Mouse (Mus musculus) megakaryocyte-erythroid progenitor cell, adult 5-6 weeks (primary cell): ENCODE measurements around the gene Crygd. TPM values are rescaled to one million over a fixed set of nuclear protein-coding genes. Genes with fewer than 3 reads are reported as not detected.

ENCODE experiments used
- ATAC-seq: replicated peaks from 2 replicates; pipeline ENCODE4 v1.8.0; 2016; ENCODE audit warnings: mild to moderate bottlenecking, inconsistent platforms; ENCODE audit not compliant: severe bottlenecking, poor library complexity, low FRiP score, low TSS enrichment
- total RNA-seq, 2 experiments: library from RNA; stranded (forward) in 1 of 2; stranded (reverse) in 1 of 2; fragments of 200-1000, 215-1000 nt in 1 of 2; fragments of >200 nt in 1 of 2; fragmentation: Nextera tagmentation in 1 of 2; gene quantifications; 2 replicates each; pipeline ENCODE4 v1.2.3; 2014 to 2017

The Crygd gene
- total RNA-seq, 2 experiments from 2014 or later = not detected

GRCm38 (mm10) chr1:65046401-65047109 lies 16.7 kb downstream of the Crygd start:
- peak; percentile 67; the same call in 1 of the 2 replicates for ATAC-seq

GRCm38 (mm10) chr1:65043433-65043832 lies 19.8 kb downstream of the Crygd start:
- ATAC-seq = no peak

- ATAC-seq = no peak
Observed at GRCm38 (mm10) chr1:65041837-65042236, 21.4 kb downstream of the Crygd start.

DNA sequence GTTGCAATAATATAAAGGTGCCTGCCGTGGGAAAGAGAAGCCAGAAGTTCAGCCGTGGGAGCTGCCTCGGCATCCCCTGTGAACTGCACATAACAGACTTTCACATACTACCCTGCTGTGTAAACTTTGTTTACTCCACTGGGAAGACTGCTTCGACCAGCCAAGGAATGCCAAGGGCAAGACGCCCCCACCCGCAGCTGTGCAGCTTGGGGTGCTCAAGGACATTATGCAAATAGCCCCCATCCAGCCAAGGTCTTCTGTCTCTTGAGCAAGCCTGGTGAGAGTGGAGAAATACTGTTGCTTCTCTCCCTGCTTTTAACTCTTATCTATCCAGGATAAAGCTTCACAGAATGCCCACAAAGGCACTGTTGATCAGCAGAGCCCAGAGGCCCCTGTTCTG lies 22.4 kb downstream of the Crygd start:
- no peak for ATAC-seq

- ATAC-seq = no peak
Observed at GRCm38 (mm10) chr1:65039679-65040078, 23.6 kb downstream of the Crygd start.

- ATAC-seq = no peak
Observed at GRCm38 (mm10) chr1:65037542-65037941, 25.7 kb downstream of the Crygd start.

DNA sequence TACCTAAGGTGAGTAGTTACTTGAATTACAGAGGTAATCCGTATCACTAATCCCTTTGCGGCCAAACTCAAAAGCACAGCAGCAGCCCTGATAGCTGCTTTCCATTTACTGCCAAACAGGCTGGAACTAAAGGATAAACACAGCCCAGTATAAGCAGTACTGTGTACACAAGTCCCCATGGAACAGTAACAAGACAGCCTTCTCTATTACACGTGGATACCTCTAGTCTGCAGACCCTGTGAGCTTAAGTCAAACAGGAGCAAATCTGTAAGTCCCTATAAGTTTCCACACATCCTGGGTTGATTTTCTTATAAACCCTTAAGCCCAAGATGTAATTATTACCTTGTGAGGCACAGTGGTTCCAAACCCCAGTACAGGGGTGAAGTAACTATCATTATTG lies 27.7 kb downstream of the Crygd start:
- ATAC-seq = no peak

DNA sequence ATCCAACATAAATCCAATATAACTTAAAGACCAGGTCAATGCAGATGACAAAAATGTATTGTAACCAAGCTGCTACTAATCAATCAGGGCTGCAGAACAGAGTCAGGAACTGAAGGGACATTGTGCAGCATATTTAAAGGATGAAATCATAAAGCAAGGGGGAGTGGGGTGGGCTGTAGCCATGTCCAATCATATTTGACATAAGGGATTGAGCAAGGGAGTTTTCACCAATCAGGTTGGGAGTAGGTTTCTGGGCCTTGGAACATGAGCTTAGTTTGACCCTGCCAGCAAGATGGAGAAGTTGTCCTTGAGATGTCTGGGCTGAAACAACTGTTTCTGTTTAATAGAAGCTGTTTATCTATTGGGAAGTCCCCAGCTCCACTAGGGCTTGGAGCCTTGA lies 30.6 kb downstream of the Crygd start, which contains the start of gene Akr1cl:
Gene Akr1cl, minus strand, starts transcription at position 119 of the 400 bp plus-strand sequence.
- no peak for ATAC-seq

DNA sequence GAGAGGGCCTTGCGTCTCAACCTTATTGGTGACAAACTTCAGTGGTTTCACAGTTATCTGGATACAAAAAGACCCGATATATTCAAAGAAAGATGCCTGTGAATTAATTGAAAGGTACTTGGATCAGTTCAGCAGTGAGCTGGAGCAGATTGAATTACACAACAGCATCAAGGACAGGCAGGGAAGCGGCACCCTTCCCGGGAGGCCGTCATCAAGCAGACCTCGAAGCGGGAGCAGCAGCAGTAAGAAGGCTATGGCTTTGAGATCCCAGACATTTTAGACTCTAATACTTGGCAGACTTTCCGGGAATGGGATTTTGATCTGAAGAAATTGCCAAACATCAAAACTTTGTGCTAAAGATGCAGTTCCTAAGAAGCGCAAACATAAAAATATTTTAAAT lies 35.0 kb downstream of the Crygd start:
- no peak for ATAC-seq

GRCm38 (mm10) chr1:65012726-65013125 lies 50.5 kb downstream of the Crygd start:
- no peak for ATAC-seq

Other genes with a start within 250 kb of the Crygd start
- 4.3 and 8.1 TPM in 2 replicates for gene Plekhm3, start 106.6 kb downstream of the Crygd start, total RNA-seq (2014; fragmentation: Nextera tagmentation)
- gene Plekhm3, start 106.6 kb downstream of the Crygd start, total RNA-seq (2017) = 1.8 and 5.6 TPM in 2 replicates
- gene Akr1cl, start 30.7 kb downstream of the Crygd start, total RNA-seq (2014; fragmentation: Nextera tagmentation) = not detected in 2 replicates
- not detected in 2 replicates for gene Akr1cl, start 30.7 kb downstream of the Crygd start, total RNA-seq (2017)
- not detected in 2 replicates for gene Cryge, start 12.3 kb downstream of the Crygd start, total RNA-seq (2014; fragmentation: Nextera tagmentation)
- gene Cryge, start 12.3 kb downstream of the Crygd start, total RNA-seq (2017) = not detected in 2 replicates
- not detected in 2 replicates for gene Crygc, start 10.2 kb upstream of the Crygd start, total RNA-seq (2014; fragmentation: Nextera tagmentation)
- gene Crygc, start 10.2 kb upstream of the Crygd start, total RNA-seq (2017) = not detected in 2 replicates
- not detected in 2 replicates for gene Crygb, start 18.8 kb upstream of the Crygd start, total RNA-seq (2014; fragmentation: Nextera tagmentation)
- not detected in 2 replicates for gene Crygb, start 18.8 kb upstream of the Crygd start, total RNA-seq (2017)
- gene Cryga, start 39.9 kb upstream of the Crygd start, total RNA-seq (2014; fragmentation: Nextera tagmentation) = not detected in 2 replicates
- gene Cryga, start 39.9 kb upstream of the Crygd start, total RNA-seq (2017) = not detected in 2 replicates
- gene Gm28845, start 56.1 kb upstream of the Crygd start, total RNA-seq (2014; fragmentation: Nextera tagmentation) = not detected in 2 replicates
- not detected in 2 replicates for gene Gm28845, start 56.1 kb upstream of the Crygd start, total RNA-seq (2017)
- not detected in 2 replicates for gene D630023F18Rik, start 59.8 kb upstream of the Crygd start, total RNA-seq (2014; fragmentation: Nextera tagmentation)
- not detected in 2 replicates for gene D630023F18Rik, start 59.8 kb upstream of the Crygd start, total RNA-seq (2017)
- 5.7 and 12.6 TPM in 2 replicates for gene Idh1, start 123.0 kb upstream of the Crygd start, total RNA-seq (2014; fragmentation: Nextera tagmentation)
- gene Idh1, start 123.0 kb upstream of the Crygd start, total RNA-seq (2017) = 5.3 and 21.9 TPM in 2 replicates
- 15.4 and 38.5 TPM in 2 replicates for gene Pikfyve, start 123.2 kb upstream of the Crygd start, total RNA-seq (2014; fragmentation: Nextera tagmentation)
- 23.1 and 24.2 TPM in 2 replicates for gene Pikfyve, start 123.2 kb upstream of the Crygd start, total RNA-seq (2017)
- not detected in 2 replicates for gene Pth2r, start 218.6 kb upstream of the Crygd start, total RNA-seq (2014; fragmentation: Nextera tagmentation)
- not detected in 2 replicates for gene Pth2r, start 218.6 kb upstream of the Crygd start, total RNA-seq (2017)